Mouse (Mus musculus): Measurements from ENCODE around the gene Hcfc1r1.

- TF ChIP-seq CTCF (IDR thresholded peaks at IDR 0.05) (no peak), POLR2A (IDR thresholded peaks at IDR 0.05; ENCODE audit: insufficient read depth, low read depth, low read length) (no peak)
Observed at GRCm38 (mm10) chr17:23680336-23680735, 6.9 kb downstream of the Hcfc1r1 start.

Measured in heart, adult 2 months (tissue).